Mouse (Mus musculus) limb, embryonic 13.5 days (tissue): ENCODE data around the gene Drc3. TPM values are rescaled to one million over a fixed set of nuclear protein-coding genes. Genes with fewer than 3 reads are reported as not detected.
"Not testable (repeated sequence)": the region's sequence is repeated elsewhere in the genome, so short reads cannot be mapped to it uniquely, and the experiment has no call there.

ENCODE experiments used
- ATAC-seq: fragments of 200-750 bp; cut with Nextera tagmentation; 2 replicates; pipeline ENCODE4 v1.8.0; 2017; ENCODE audit warnings: low read depth, moderate number of reproducible peaks, moderate TSS enrichment; ENCODE audit not compliant: low FRiP score
- H3K27ac ChIP-seq: fragments of 300-500 bp; sonication (generic); 2 replicates; pipeline ENCODE4 v1.5.1; 2015; ENCODE audit warnings: inconsistent platforms, mild to moderate bottlenecking, moderate library complexity
- H3K27me3 ChIP-seq: fragments of 300-500 bp; sonication (generic); 2 replicates; pipeline ENCODE4 v1.6.1; 2015; ENCODE audit warnings: mild to moderate bottlenecking, inconsistent platforms
- H3K36me3 ChIP-seq: fragments of 300-500 bp; sonication (generic); 2 replicates; pipeline ENCODE4 v1.6.1; 2015; ENCODE audit warnings: inconsistent platforms, mild to moderate bottlenecking, moderate library complexity
- H3K4me1 ChIP-seq: fragments of 300-500 bp; sonication (generic); 2 replicates; pipeline ENCODE4 v1.6.1; 2015; ENCODE audit warnings: inconsistent platforms
- H3K4me2 ChIP-seq: fragments of 300-500 bp; sonication (generic); replicated peaks from 2 replicates; pipeline ENCODE4 v1.6.1; 2015; ENCODE audit warnings: inconsistent platforms, mild to moderate bottlenecking, moderate library complexity
- H3K4me3 ChIP-seq: fragments of 300-500 bp; sonication (generic); 2 replicates; pipeline ENCODE4 v1.5.1; 2015; ENCODE audit warnings: moderate library complexity, mild to moderate bottlenecking, inconsistent platforms
- H3K9ac ChIP-seq: fragments of 300-500 bp; sonication (generic); 2 replicates; pipeline ENCODE4 v1.6.1; 2015; ENCODE audit warnings: mild to moderate bottlenecking, inconsistent platforms
- H3K9me3 ChIP-seq: fragments of 300-500 bp; sonication (generic); 2 replicates; pipeline ENCODE4 v1.6.1; 2016; ENCODE audit warnings: inconsistent platforms
- WGBS: fragments of 180-500 bp; shearing (Covaris S2); methylation state at CpG from one replicate; pipeline ENCODE4 v1.1.7; 2015; 5-methylcytosine and 5-hydroxymethylcytosine counted together
- polyA plus RNA-seq: library from polyadenylated mRNA; unstranded; fragments of >200 nt; fragmentation: Nextera tagmentation; extraction: Ambion mirVana; gene quantifications from 2 replicates; pipeline ENCODE4 v1.2.1, GENCODE M21; 2015

Gene Drc3
- polyA plus RNA-seq, 1 experiment from 2014 or later, result 1.0 TPM

DNA sequence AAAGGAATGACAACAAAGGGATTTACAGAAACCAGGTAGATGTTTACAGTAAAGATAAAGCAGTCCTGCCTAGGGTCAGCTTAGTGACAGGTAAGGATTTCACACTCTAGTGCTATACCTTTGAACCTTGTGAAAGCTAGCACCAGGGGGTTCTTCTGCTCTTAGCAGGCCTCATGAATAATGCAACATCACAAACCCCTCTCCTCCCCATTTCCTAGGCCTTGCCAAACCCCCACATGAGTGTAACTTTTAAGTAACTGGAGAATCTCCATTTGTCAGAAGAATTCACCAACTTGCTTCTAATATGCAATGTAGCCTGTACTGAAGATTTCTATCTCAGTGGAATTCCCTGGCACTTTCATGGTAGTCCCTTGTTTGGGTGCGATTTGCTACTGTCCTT, 86.5 kb downstream of the Drc3 start:
- not testable (repeated sequence) for H3K4me2 ChIP-seq, H3K9ac ChIP-seq, H3K27me3 ChIP-seq, H3K4me1 ChIP-seq, ATAC-seq, H3K9me3 ChIP-seq, H3K27ac ChIP-seq, H3K4me3 ChIP-seq
- WGBS, result 20% methylated on average over 1 of the region's 1 CpGs
- H3K36me3 ChIP-seq, result peaks cover 90% of the 10 kb centered on the region

DNA sequence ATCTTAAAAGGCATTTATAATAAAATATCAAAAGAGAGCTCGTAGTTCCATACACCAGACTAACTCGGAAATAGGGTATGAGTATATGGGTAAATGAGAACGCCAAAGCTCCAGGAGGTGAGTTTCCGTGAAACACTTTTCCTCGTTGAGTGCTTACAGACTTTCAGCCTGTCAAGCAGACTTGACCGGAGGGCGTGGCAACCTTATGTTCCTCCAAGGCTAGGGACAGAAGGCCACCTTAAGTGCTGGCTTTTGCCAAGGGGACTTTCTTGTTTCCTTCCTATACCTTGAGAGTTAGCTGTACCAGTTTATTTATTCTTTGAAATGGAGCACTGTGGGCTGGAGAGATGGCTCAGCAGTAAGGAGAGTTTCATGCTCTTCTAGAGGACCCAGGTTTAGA, 87.0 kb downstream of the Drc3 start:
- ATAC-seq, result no peak
- Histone ChIP-seq H3K4me3 (no peak overlapping the region), H3K36me3 (peaks cover 86% of the 10 kb centered on the region), H3K27ac (no peak overlapping the region), H3K9me3 (no peaks in the 10 kb centered on the region), H3K4me1 (no peaks in the 10 kb centered on the region), H3K27me3 (no peaks in the 10 kb centered on the region), H3K9ac (no peak overlapping the region), H3K4me2 (no peak overlapping the region)
- 34% methylated on average over 7 of the region's 7 CpGs for WGBS

DNA sequence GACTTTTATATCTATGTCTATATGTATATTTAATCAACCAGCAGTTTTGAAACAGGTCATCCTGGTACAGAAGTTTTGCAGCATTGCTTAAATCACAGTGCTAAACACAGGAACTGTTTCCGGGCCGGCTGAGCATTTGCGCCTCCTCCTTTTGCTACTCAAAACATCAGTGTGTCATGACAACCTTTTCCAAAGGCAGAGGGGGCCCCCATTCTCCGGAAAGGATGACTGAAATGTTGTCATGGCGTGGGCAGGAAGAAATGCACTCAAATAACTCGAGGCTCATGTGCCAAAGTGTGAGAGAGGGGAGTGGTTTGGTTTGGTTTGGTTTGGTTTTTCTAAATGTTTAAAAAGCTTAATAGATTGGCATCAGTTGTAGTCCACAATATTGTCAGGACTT, 89.8 kb downstream of the Drc3 start:
- WGBS, result 89% methylated on average over 6 of the region's 6 CpGs
- H3K4me1 ChIP-seq, result no peaks in the 10 kb centered on the region
- H3K27ac ChIP-seq, result no peak overlapping the region
- no peaks in the 10 kb centered on the region for H3K9me3 ChIP-seq
- no peak overlapping the region for H3K4me2 ChIP-seq
- H3K9ac ChIP-seq, result no peak overlapping the region
- no peak overlapping the region for H3K4me3 ChIP-seq
- H3K36me3 ChIP-seq, result peaks cover 63% of the 10 kb centered on the region
- no peaks in the 10 kb centered on the region for H3K27me3 ChIP-seq
- no peak for ATAC-seq

Other genes with a start within 250 kb of the Drc3 start
- gene Rai1, start 248.3 kb upstream of the Drc3 start, polyA plus RNA-seq, result 27.3 and 29.6 TPM in 2 replicates
- gene Srebf1, start 130.7 kb upstream of the Drc3 start, polyA plus RNA-seq, result 64.5 and 65.7 TPM in 2 replicates
- gene Tom1l2, start 424 bp upstream of the Drc3 start, polyA plus RNA-seq, result 26.4 and 27.9 TPM in 2 replicates
- gene Gid4, start 63.8 kb downstream of the Drc3 start, polyA plus RNA-seq, result 23.5 and 24.9 TPM in 2 replicates
- 52.4 and 54.8 TPM in 2 replicates for gene Atpaf2, start 65.1 kb downstream of the Drc3 start, polyA plus RNA-seq
- gene Drg2, start 101.3 kb downstream of the Drc3 start, polyA plus RNA-seq, result 120 and 129 TPM in 2 replicates
- 0.75 and 0.76 TPM in 2 replicates for gene Myo15, start 116.0 kb downstream of the Drc3 start, polyA plus RNA-seq
- gene Alkbh5, start 183.1 kb downstream of the Drc3 start, polyA plus RNA-seq, result 34.4 and 36.7 TPM in 2 replicates